Mouse (Mus musculus) lung, adult 2 months (tissue): ENCODE measurements around the gene Cmtm2a. TPM values are rescaled to one million over a fixed set of nuclear protein-coding genes. Genes with fewer than 3 reads are reported as not detected.
"Not testable (repeated sequence)": the region's sequence is repeated elsewhere in the genome, so short reads cannot be mapped to it uniquely, and the experiment has no call there.

Source experiments
- DNase-seq: peaks from one replicate; pipeline ENCODE4 v3.0.0; 2022
- H3K4me1 ChIP-seq: fragments of 200-500 bp; 2 replicates; pipeline ENCODE4 v1.6.1; 2011; ENCODE audit warnings: low read length; ENCODE audit not compliant: control insufficient read depth, insufficient read depth
- H3K4me3 ChIP-seq: fragments of 200-500 bp; replicated peaks from 2 replicates; pipeline ENCODE3; 2011; ENCODE audit warnings: low read depth, mild to moderate bottlenecking, control low read depth, low read length; ENCODE audit errors: extremely low read depth
- CTCF ChIP-seq: fragments of 200-500 bp; IDR thresholded peaks from 2 replicates; pipeline ENCODE4 v1.5.1; 2011; ENCODE audit warnings: mild to moderate bottlenecking, low read length, control low read depth; ENCODE audit not compliant: insufficient read depth
- POLR2A ChIP-seq: fragments of 200-500 bp; IDR thresholded peaks from 2 replicates; pipeline ENCODE4 v1.6.1; 2011; ENCODE audit warnings: low read depth, mild to moderate bottlenecking, control low read depth, low read length, borderline replicate concordance; ENCODE audit errors: extremely low read depth
- WGBS: fragments of 180-500 bp; shearing (Covaris S2); methylation state at CpG from one replicate; pipeline ENCODE4 v1.1.7; 2018; 5-methylcytosine and 5-hydroxymethylcytosine counted together
- polyA plus RNA-seq: library from polyadenylated mRNA; depleted of rRNA; stranded (reverse); fragments of >200 nt; gene quantifications from 2 replicates; pipeline ENCODE4 v1.2.3, GENCODE M21; 2012

Cmtm2a gene
- polyA plus RNA-seq, 1 experiment, result not detected

- TF ChIP-seq CTCF, result no peak
- TF ChIP-seq POLR2A, result no peak
- H3K4me3 ChIP-seq, result no peak overlapping the region
- H3K4me1 ChIP-seq, result peaks cover 2% of the 10 kb centered on the region
- peak; percentile 13 for DNase-seq
- 41% methylated on average over 1 of the region's 1 CpGs for WGBS
Measured at GRCm38 (mm10) chr8:104334196-104334595, 41.2 kb upstream of the Cmtm2a start.

DNA sequence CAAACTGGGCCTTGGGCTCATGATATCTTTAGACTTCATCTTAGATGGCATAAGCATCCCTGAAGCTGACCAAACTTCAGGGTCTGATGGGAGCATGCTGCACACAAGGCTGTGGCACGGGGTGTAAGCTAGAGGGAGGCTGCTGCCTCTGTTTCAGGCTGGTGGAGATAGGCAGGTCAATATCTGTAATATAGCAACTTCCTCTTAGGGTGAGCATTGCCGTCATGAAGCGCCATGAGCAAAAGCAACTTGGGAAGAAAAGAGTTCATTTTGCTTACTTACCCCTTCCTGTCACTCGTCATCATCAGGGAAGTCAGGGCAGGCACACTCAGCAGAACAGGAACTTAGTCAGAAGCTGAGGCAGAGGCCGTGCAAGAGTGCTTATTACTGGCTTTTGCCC, 40.8 kb upstream of the Cmtm2a start:
- DNase-seq, result no peak
- no peak overlapping the region for H3K4me3 ChIP-seq
- H3K4me1 ChIP-seq, result peaks cover 2% of the 10 kb centered on the region; the same call in 1 of the 2 replicates
- TF ChIP-seq POLR2A, result no peak
- no peak for TF ChIP-seq CTCF
- WGBS, result 30% methylated on average over 5 of the region's 5 CpGs

DNA sequence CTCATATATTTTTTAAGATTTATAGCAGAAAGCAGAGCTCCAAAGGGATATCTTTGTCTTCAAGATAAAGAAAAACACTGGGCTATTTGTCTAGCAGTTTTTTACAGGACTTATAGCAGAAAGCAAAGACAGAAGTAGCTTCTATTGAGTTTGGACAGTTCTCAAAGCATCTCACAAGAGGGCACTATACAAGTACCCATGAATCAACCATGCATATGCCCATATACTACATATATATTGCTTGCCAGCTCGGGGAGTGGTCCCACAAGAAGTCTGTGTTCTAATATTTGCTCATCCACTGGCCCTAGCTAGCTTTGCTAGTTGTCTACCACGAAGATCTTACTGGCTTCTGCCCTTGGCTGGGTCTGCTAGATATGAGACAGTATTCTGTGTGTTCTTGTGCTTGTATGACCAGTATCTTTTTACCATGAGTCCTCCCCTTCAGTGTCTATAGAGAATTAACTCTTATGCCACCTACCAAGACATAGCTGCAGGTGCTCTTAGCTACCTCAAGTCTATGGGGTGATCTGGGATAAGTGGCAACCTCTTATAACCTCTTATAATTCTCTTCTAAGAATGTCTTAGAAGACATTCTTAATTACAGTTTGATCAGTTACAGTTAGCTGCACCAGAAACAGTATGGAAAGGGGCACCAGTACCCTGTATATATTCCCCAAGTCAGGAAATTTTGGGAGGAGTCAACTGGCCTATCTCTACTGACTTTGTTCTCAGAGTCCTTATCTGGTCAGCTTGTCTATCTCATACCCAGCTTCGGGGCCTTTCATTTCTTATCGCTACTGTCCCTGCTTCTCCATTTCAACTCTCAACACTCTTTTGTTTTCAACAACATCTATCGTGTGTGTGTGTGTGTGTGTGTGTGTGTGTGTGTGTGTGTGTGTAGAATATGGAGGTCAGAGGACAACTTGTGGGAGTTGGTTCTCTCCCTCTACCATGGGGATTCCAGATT, 40.0 kb upstream of the Cmtm2a start:
- no peak for TF ChIP-seq CTCF
- no peak for TF ChIP-seq POLR2A
- no peak for DNase-seq
- Histone ChIP-seq H3K4me1 (peaks cover 2% of the 10 kb centered on the region; the same call in 1 of the 2 replicates), H3K4me3 (no peak overlapping the region)
- 65% methylated on average over 5 of the region's 5 CpGs for WGBS

- H3K4me3 ChIP-seq, H3K4me1 ChIP-seq, DNase-seq: not testable (repeated sequence)
- 88% methylated on average over 11 of the region's 12 CpGs for WGBS
Measured at GRCm38 (mm10) chr8:104321930-104322329, 28.9 kb upstream of the Cmtm2a start, which contains the start of gene Cmtm2b. Gene Cmtm2b, plus strand, starts transcription at chr8:104322230.

GRCm38 (mm10) chr8:104321267-104321666, 28.3 kb upstream of the Cmtm2a start, which contains the start of gene Gm11020:
Gene Gm11020, plus strand, starts transcription at chr8:104321567.
- 84% methylated on average over 11 of the region's 11 CpGs for WGBS

GRCm38 (mm10) chr8:104313311-104313710, 20.3 kb upstream of the Cmtm2a start:
- WGBS, result 24% methylated on average over 4 of the region's 4 CpGs
- no peaks in the 10 kb centered on the region for H3K4me1 ChIP-seq
- H3K4me3 ChIP-seq, result no peak overlapping the region
- no peak for TF ChIP-seq POLR2A
- peak; percentile 70 for TF ChIP-seq CTCF
- DNase-seq, result no peak

More at GRCm38 (mm10) chr8:104321267-104321666, 28.3 kb upstream of the Cmtm2a start, which contains the start of gene Gm11020:
- H3K4me1 ChIP-seq, DNase-seq, H3K4me3 ChIP-seq: not testable (repeated sequence)

- H3K4me3 ChIP-seq, H3K4me1 ChIP-seq, DNase-seq: not testable (repeated sequence)
- WGBS, result 84% methylated on average over 3 of the region's 3 CpGs
Measured at GRCm38 (mm10) chr8:104312023-104312422, 19.0 kb upstream of the Cmtm2a start.

DNA sequence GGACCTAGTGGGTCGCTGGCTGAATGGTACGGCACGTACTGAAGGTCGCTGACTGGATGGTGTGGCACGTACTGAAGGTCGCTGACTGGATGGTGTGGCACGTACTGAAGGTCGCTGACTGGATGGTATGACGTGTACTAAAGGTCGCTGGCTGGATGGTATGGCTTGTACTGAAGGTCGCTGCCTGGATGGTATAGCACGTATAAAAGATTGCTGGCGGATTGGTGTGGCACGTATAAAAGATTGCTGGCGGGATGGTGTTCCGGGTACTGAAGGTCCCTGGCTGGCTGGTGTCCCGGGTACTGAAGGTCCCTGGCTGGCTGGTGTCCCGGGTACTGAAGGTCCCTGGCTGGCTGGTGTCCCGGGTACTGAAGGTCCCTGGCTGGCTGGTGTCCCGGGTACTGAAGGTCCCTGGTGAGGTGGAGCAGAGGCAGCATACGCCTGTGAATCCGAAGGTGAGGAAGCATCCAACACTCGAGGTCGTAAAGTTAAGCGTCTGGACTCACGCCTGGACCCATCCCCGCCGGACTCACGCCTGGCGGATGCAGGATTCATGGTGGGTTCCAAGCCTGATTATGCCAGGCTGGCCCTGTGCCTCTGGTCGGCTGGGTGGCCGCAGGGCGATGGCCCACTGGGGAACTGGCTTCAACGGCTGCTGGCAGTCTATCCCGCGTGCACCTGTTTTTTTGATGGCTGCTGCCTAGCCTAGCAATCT, 16.6 kb upstream of the Cmtm2a start, which contains the start of the genes Gm45711 and Cmtm1:
Gm45711 (minus strand) TSS at position 641 of the 715 bp plus-strand sequence.
Cmtm1 (minus strand) TSS at position 705 of the 715 bp plus-strand sequence.
- whole genome bisulfite sequencing, result 84% methylated on average over 36 of the region's 36 CpGs
- H3K4me3 ChIP-seq, H3K4me1 ChIP-seq, DNase-seq: not testable (repeated sequence)

DNA sequence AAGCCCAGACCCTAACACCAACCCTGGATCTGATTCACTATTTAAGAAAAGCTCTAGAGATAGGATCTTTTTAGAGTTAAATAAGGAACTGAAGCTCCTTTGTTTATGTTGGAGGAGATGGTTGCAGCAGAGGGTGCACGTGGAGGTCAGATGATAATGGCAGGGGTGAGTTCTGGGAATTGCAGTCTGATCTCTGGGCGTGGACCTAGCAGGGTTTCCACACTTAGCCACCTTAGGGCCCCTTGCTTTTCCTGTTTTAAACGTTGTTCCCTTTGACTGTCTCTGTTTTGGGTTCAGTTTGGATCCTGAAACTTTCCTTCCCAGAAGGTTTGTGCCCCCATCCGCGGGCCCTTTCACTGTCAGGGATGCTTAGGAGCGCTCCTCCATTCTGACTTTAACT, 15.4 kb upstream of the Cmtm2a start:
- 50% methylated on average over 6 of the region's 6 CpGs for WGBS
- not testable (repeated sequence) for H3K4me3 ChIP-seq, DNase-seq, H3K4me1 ChIP-seq

- Histone ChIP-seq H3K4me1 (no peaks in the 10 kb centered on the region), H3K4me3 (no peak overlapping the region)
- WGBS, result 85% methylated on average over 11 of the region's 11 CpGs
- DNase-seq, result no peak
- no peak for TF ChIP-seq POLR2A
- TF ChIP-seq CTCF, result no peak
Measured at GRCm38 (mm10) chr8:104304962-104305361, 12.0 kb upstream of the Cmtm2a start.

GRCm38 (mm10) chr8:104302536-104302935, 9.6 kb upstream of the Cmtm2a start:
- not testable (repeated sequence) for DNase-seq

GRCm38 (mm10) chr8:104301577-104301976, 8.6 kb upstream of the Cmtm2a start:
- 24% methylated on average over 3 of the region's 3 CpGs for WGBS
- not testable (repeated sequence) for DNase-seq, H3K4me1 ChIP-seq, H3K4me3 ChIP-seq

More at GRCm38 (mm10) chr8:104302536-104302935, 9.6 kb upstream of the Cmtm2a start:
- 89% methylated on average over 4 of the region's 4 CpGs for WGBS
- not testable (repeated sequence) for H3K4me3 ChIP-seq, H3K4me1 ChIP-seq
